Mouse (Mus musculus): ENCODE data around the gene Retreg3. TPM values are rescaled to one million over a fixed set of nuclear protein-coding genes. Genes with fewer than 3 reads are reported as not detected.
A peak's percentile ranks its signal among the peaks of the same experiment; 100 is the strongest.
"Not testable (repeated sequence)": the region's sequence is repeated elsewhere in the genome, so short reads cannot be mapped to it uniquely, and the experiment has no call there.

Gene Retreg3
- polyA plus RNA-seq, 1 experiment from 2014 or later: 12.2 TPM

DNA sequence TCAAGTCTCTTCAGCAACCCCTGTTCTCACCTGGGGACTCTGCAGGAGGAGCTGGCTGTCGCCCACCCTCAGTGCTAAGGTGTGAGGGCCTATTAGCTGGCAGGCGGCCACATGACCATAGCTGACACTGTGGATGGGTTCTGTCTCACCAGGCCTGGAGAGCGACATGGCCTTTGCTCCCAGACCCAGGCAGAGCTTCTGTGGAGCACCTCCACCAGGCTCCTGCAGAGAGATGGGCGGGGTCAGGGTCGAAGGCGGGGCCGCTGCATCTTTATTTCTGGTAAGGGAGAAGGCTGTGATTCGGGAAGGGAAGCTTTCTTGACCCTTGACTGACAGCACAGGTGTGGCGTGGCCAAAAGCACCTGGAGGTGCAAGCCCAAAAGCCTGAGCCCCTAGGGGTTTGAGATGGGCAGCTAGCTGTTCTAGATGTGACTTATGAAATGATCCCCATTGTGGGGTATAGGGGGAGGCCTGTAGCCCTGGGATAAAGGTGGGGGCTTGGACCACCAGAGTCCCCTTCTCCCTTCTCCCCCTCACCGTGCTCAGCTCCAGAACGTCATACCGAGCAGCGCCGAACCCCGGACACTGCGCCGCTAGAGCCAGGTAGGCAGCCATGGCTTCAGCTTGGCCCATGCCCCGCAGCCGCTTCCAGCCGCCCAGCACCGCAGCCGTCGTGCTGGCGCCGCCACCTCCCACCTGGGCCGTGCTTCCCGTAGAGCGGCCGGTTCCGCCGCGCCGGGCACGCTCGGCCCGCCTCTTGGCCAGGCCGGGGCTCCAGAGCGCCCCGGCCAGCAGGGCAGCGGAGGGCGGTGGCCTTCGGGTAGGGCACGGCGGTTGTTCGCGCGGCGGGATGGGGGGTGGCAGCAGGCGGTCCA lies 44.0 kb upstream of the Retreg3 start:
- Histone ChIP-seq H3K9ac (ENCODE audit: low read depth, low read length) (no peak overlapping the region), H3K36me3 (ENCODE audit: control insufficient read depth, insufficient read depth, low read length) (peaks cover 7% of the 10 kb centered on the region), H3K27me3 (replicated peaks; ENCODE audit: control insufficient read depth, insufficient read depth, low read length) (peaks cover 86% of the 10 kb centered on the region), H3K9me3 (ENCODE audit: control insufficient read depth, low read length) (no peaks in the 10 kb centered on the region), H3K27ac (ENCODE audit: low read depth, low read length) (no peak overlapping the region), H3K4me2 (peak overlapping the region; percentile 52), H3K4me1 (replicated peaks; ENCODE audit: control insufficient read depth, insufficient read depth, low read length) (peaks cover 22% of the 10 kb centered on the region), H3K4me3 (ENCODE audit: low read depth, low read length) (peak overlapping the region; percentile 32)
- WGBS: 22% methylated on average over 48 of the region's 49 CpGs
- DNase-seq (ENCODE audit: low spot score) (no peak), ATAC-seq (replicated peaks; ENCODE audit: low FRiP score) (no peak)

GRCm38 (mm10) chr11:101162772-101163171 lies 43.1 kb upstream of the Retreg3 start:
- no peak for DNase-seq (ENCODE audit: low spot score)

GRCm38 (mm10) chr11:101162301-101162700 lies 42.6 kb upstream of the Retreg3 start:
- Histone ChIP-seq H3K9me3 (ENCODE audit: control insufficient read depth, low read length) (no peaks in the 10 kb centered on the region), H3K27me3 (replicated peaks; ENCODE audit: control insufficient read depth, insufficient read depth, low read length) (peaks cover 82% of the 10 kb centered on the region), H3K27ac (ENCODE audit: low read depth, low read length) (no peak overlapping the region), H3K4me3 (ENCODE audit: low read depth, low read length) (no peak overlapping the region), H3K4me2 (no peak overlapping the region), H3K36me3 (ENCODE audit: control insufficient read depth, insufficient read depth, low read length) (peaks cover 7% of the 10 kb centered on the region), H3K4me1 (replicated peaks; ENCODE audit: control insufficient read depth, insufficient read depth, low read length) (peaks cover 14% of the 10 kb centered on the region), H3K9ac (ENCODE audit: low read depth, low read length) (no peak overlapping the region)
- no peak for DNase-seq (ENCODE audit: low spot score)
- WGBS: 65% methylated on average over 5 of the region's 5 CpGs
- ATAC-seq (replicated peaks; ENCODE audit: low FRiP score): no peak

More at GRCm38 (mm10) chr11:101162772-101163171, 43.1 kb upstream of the Retreg3 start:
- no peak for ATAC-seq (replicated peaks; ENCODE audit: low FRiP score)
- Histone ChIP-seq H3K4me2 (no peak overlapping the region), H3K27me3 (replicated peaks; ENCODE audit: control insufficient read depth, insufficient read depth, low read length) (peaks cover 83% of the 10 kb centered on the region), H3K9me3 (ENCODE audit: control insufficient read depth, low read length) (no peaks in the 10 kb centered on the region), H3K27ac (ENCODE audit: low read depth, low read length) (no peak overlapping the region), H3K4me1 (replicated peaks; ENCODE audit: control insufficient read depth, insufficient read depth, low read length) (peaks cover 16% of the 10 kb centered on the region), H3K36me3 (ENCODE audit: control insufficient read depth, insufficient read depth, low read length) (peaks cover 7% of the 10 kb centered on the region), H3K9ac (ENCODE audit: low read depth, low read length) (no peak overlapping the region), H3K4me3 (ENCODE audit: low read depth, low read length) (no peak overlapping the region)
- 73% methylated on average over 5 of the region's 5 CpGs for WGBS

DNA sequence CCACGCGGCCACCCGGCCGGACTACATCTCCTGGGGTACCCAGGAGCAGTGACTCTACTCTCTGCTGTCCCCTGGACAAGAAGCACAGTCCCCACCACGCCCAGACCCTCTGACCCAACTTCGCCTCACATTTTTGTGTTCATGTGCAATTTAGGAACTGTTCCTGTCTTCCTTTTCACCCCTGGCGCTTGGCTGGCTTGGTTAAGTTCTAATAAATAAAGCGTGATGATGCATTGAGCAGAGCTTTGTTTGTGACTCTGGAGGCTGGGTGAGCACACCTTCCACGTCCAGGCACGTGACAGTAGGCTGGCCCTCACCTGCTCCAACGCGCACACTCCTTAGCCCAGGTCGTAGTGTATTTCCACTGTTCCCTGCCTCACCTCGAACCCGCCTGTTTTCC lies 41.9 kb upstream of the Retreg3 start:
- Histone ChIP-seq H3K4me3 (ENCODE audit: low read depth, low read length) (no peak overlapping the region), H3K36me3 (ENCODE audit: control insufficient read depth, insufficient read depth, low read length) (peaks cover 4% of the 10 kb centered on the region), H3K4me1 (replicated peaks; ENCODE audit: control insufficient read depth, insufficient read depth, low read length) (peaks cover 14% of the 10 kb centered on the region), H3K27me3 (replicated peaks; ENCODE audit: control insufficient read depth, insufficient read depth, low read length) (peaks cover 80% of the 10 kb centered on the region), H3K9me3 (ENCODE audit: control insufficient read depth, low read length) (no peaks in the 10 kb centered on the region), H3K9ac (ENCODE audit: low read depth, low read length) (no peak overlapping the region), H3K27ac (ENCODE audit: low read depth, low read length) (no peak overlapping the region), H3K4me2 (no peak overlapping the region)
- 80% methylated on average over 15 of the region's 15 CpGs for WGBS
- DNase-seq (ENCODE audit: low spot score) (no peak), ATAC-seq (replicated peaks; ENCODE audit: low FRiP score) (no peak)

DNA sequence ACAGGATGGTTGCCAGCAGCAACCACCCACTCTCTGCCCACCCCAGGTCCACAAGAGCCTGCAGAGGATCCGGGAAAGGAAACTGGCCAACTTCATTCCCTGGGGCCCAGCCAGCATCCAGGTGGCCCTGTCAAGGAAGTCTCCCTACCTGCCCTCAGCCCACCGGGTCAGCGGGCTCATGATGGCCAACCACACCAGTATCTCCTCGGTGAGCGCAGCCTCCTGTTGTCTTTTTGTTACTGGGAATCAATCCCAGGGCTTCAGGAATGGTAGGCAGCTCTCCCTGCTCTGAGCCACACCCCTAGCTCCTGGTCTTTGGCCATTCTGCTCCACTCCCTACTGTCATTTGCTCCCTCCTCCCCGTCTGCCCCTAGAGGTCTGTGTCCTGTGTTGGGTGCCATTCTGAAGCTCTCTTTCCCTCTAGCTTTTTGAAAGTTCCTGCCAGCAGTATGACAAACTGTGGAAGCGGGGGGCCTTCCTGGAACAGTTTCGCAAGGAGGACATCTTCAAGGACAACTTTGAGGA lies 41.4 kb upstream of the Retreg3 start:
- DNase-seq (ENCODE audit: low spot score); H3K9me3 ChIP-seq (ENCODE audit: control insufficient read depth, low read length); ATAC-seq (replicated peaks; ENCODE audit: low FRiP score); H3K36me3 ChIP-seq (ENCODE audit: control insufficient read depth, insufficient read depth, low read length); H3K4me3 ChIP-seq (ENCODE audit: low read depth, low read length); H3K9ac ChIP-seq (ENCODE audit: low read depth, low read length); H3K27ac ChIP-seq (ENCODE audit: low read depth, low read length); H3K4me2 ChIP-seq: not testable (repeated sequence)
- peaks cover 14% of the 10 kb centered on the region for H3K4me1 ChIP-seq (replicated peaks; ENCODE audit: control insufficient read depth, insufficient read depth, low read length)
- 76% methylated on average over 6 of the region's 8 CpGs for WGBS
- H3K27me3 ChIP-seq (replicated peaks; ENCODE audit: control insufficient read depth, insufficient read depth, low read length): peaks cover 80% of the 10 kb centered on the region

DNA sequence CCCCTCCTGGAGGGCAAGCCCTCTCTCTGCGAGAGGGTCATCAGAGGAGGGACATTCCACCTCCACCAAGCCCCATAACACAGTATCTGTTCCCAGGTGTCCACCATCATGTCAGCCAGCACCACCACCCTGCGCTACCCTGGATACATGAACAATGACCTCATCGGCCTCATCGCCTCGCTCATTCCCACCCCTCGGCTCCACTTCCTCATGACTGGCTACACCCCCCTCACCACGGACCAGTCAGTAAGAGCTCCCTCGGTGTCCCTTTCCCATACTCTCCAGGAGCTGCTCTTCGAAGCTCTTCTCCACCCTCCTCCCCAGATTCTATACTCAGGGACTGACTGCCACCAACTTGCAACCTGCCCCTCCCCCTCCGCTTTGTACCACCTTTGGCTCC lies 40.5 kb upstream of the Retreg3 start:
- ATAC-seq (replicated peaks; ENCODE audit: low FRiP score); H3K36me3 ChIP-seq (ENCODE audit: control insufficient read depth, insufficient read depth, low read length); H3K4me2 ChIP-seq; H3K4me3 ChIP-seq (ENCODE audit: low read depth, low read length); H3K27ac ChIP-seq (ENCODE audit: low read depth, low read length); H3K9me3 ChIP-seq (ENCODE audit: control insufficient read depth, low read length); H3K9ac ChIP-seq (ENCODE audit: low read depth, low read length); DNase-seq (ENCODE audit: low spot score): not testable (repeated sequence)
- WGBS: 64% methylated on average over 8 of the region's 10 CpGs
- H3K27me3 ChIP-seq (replicated peaks; ENCODE audit: control insufficient read depth, insufficient read depth, low read length): peaks cover 79% of the 10 kb centered on the region
- peaks cover 11% of the 10 kb centered on the region for H3K4me1 ChIP-seq (replicated peaks; ENCODE audit: control insufficient read depth, insufficient read depth, low read length)

- Histone ChIP-seq H3K4me2 (peak within 1 kb of the TSS; percentile 65), H3K27ac (ENCODE audit: low read depth, low read length) (no peak within 1 kb of the TSS), H3K4me1 (replicated peaks; ENCODE audit: control insufficient read depth, insufficient read depth, low read length) (no peaks in the 10 kb centered on the region), H3K9me3 (ENCODE audit: control insufficient read depth, low read length) (no peaks in the 10 kb centered on the region), H3K27me3 (replicated peaks; ENCODE audit: control insufficient read depth, insufficient read depth, low read length) (peaks cover 41% of the 10 kb centered on the region), H3K9ac (ENCODE audit: low read depth, low read length) (peak within 1 kb of the TSS; percentile 38), H3K36me3 (ENCODE audit: control insufficient read depth, insufficient read depth, low read length) (no peaks in the 10 kb centered on the region), H3K4me3 (ENCODE audit: low read depth, low read length) (peak within 1 kb of the TSS; percentile 33)
- DNase-seq (ENCODE audit: low spot score): peak; percentile 47
- WGBS: 6% methylated on average over 36 of the region's 36 CpGs
- no peak for ATAC-seq (replicated peaks; ENCODE audit: low FRiP score)
These were observed 36.2 kb upstream of the Retreg3 start, which contains the start of gene Tubg2 for GRCm38 (mm10) chr11:101155728-101156371. TSS of gene Tubg2 (plus strand) at chr11:101155907.

DNA sequence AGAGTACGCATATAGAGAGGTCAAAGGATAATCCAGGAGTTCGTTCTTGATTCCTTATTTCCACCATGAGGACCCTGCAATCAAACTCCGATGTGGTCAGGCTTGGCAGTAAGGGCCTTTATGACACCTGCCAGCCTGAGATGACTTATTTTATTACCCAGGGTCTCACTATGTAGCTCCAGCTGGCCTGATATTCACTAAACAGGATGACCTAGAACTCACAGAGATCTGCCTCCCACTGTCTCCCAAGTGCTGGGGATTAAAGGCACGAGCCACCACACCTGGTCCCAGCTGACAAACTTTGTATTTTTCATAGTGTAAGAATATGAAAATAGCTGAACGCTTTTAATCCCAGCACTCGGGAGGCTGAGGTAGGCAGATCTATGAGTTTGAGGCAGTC lies 35.5 kb upstream of the Retreg3 start:
- Histone ChIP-seq H3K9ac (ENCODE audit: low read depth, low read length) (no peak overlapping the region), H3K4me2 (no peak overlapping the region; the same call in 1 of the 2 replicates), H3K27me3 (replicated peaks; ENCODE audit: control insufficient read depth, insufficient read depth, low read length) (peaks cover 41% of the 10 kb centered on the region), H3K27ac (ENCODE audit: low read depth, low read length) (no peak overlapping the region), H3K36me3 (ENCODE audit: control insufficient read depth, insufficient read depth, low read length) (no peaks in the 10 kb centered on the region), H3K4me1 (replicated peaks; ENCODE audit: control insufficient read depth, insufficient read depth, low read length) (no peaks in the 10 kb centered on the region), H3K4me3 (ENCODE audit: low read depth, low read length) (no peak overlapping the region), H3K9me3 (ENCODE audit: control insufficient read depth, low read length) (no peaks in the 10 kb centered on the region)
- DNase-seq (ENCODE audit: low spot score): no peak
- 60% methylated on average over 6 of the region's 6 CpGs for WGBS
- no peak for ATAC-seq (replicated peaks; ENCODE audit: low FRiP score)

Measured in liver, embryonic 11.5 days (tissue).